Mouse (Mus musculus): Measurements from ENCODE around the gene Zkscan7. TPM values are rescaled to one million over a fixed set of nuclear protein-coding genes. Genes with fewer than 3 reads are reported as not detected.

The Zkscan7 gene
- polyA plus RNA-seq, 1 experiment from 2014 or later, result 1.4 TPM

DNA sequence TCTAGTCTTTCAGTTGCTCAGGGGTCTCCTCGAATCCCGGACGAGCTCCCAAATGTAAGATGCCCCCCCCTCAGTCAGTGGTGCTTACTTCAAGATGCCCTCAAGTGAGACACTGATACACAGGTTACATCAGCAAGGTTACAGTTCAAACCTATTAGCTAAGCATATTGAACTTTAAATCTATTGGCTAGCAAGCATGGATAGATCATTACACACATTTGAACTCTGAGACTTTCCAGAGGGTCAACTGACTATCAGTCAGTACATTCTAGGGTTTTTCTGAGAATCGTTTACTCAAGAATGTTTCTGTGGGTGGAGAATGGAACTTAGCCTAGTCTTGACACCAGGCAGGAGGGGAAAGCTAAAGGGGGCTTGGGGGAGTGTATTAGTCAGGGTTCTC lies 12.9 kb upstream of the Zkscan7 start:
- no peaks in the 10 kb centered on the region for H3K9me3 ChIP-seq (replicated peaks; ENCODE audit: control insufficient read depth, low read length)
- DNase-seq (ENCODE audit: low spot score) (no peak), ATAC-seq (no peak)
- no peak overlapping the region for H3K27ac ChIP-seq (ENCODE audit: low read depth, low read length)
- H3K4me2 ChIP-seq (ENCODE audit: low read length), result no peak overlapping the region
- 88% methylated on average over 4 of the region's 4 CpGs for WGBS
- no peaks in the 10 kb centered on the region for H3K27me3 ChIP-seq (replicated peaks; ENCODE audit: control insufficient read depth, insufficient read depth, low read length)
- H3K4me1 ChIP-seq (ENCODE audit: control insufficient read depth, insufficient read depth, low read length), result no peaks in the 10 kb centered on the region
- no peak overlapping the region for H3K4me3 ChIP-seq (ENCODE audit: low read depth, low read length)
- no peak overlapping the region for H3K9ac ChIP-seq (ENCODE audit: low read length)
- no peaks in the 10 kb centered on the region for H3K36me3 ChIP-seq (ENCODE audit: control insufficient read depth, insufficient read depth, low read length)

DNA sequence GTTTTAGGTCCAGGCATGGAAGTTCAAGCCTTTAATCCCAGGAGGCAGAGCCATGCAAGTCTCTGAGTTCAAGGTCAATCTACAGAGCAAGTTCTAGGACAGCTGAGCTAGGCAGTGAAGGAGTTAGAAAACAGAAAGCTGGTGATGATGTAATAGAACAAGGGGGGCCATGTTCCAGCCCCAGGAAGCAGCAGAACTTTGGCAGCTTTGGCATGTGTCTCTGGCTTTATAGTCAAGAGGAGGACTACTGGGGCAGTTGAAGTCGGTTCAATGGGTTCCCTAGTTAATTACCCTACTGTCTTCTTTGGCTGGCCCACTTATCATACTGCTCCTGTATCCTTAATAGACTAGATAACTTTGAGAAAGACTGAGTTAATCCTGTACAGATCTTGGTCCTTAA lies 10.8 kb upstream of the Zkscan7 start:
- Histone ChIP-seq H3K36me3 (ENCODE audit: control insufficient read depth, insufficient read depth, low read length) (no peaks in the 10 kb centered on the region), H3K9me3 (replicated peaks; ENCODE audit: control insufficient read depth, low read length) (no peaks in the 10 kb centered on the region), H3K4me2 (ENCODE audit: low read length) (no peak overlapping the region), H3K27me3 (replicated peaks; ENCODE audit: control insufficient read depth, insufficient read depth, low read length) (no peaks in the 10 kb centered on the region), H3K9ac (ENCODE audit: low read length) (no peak overlapping the region), H3K4me3 (ENCODE audit: low read depth, low read length) (no peak overlapping the region), H3K4me1 (ENCODE audit: control insufficient read depth, insufficient read depth, low read length) (no peaks in the 10 kb centered on the region), H3K27ac (ENCODE audit: low read depth, low read length) (no peak overlapping the region)
- WGBS, result 76% methylated on average over 1 of the region's 1 CpGs
- no peak for ATAC-seq
- DNase-seq (ENCODE audit: low spot score), result no peak

- no peaks in the 10 kb centered on the region for H3K36me3 ChIP-seq (ENCODE audit: control insufficient read depth, insufficient read depth, low read length)
- no peak overlapping the region for H3K4me3 ChIP-seq (ENCODE audit: low read depth, low read length)
- no peaks in the 10 kb centered on the region for H3K4me1 ChIP-seq (ENCODE audit: control insufficient read depth, insufficient read depth, low read length)
- H3K27me3 ChIP-seq (replicated peaks; ENCODE audit: control insufficient read depth, insufficient read depth, low read length), result no peaks in the 10 kb centered on the region
- no peak for ATAC-seq
- no peak overlapping the region for H3K4me2 ChIP-seq (ENCODE audit: low read length)
- WGBS, result 94% methylated on average over 2 of the region's 2 CpGs
- H3K9me3 ChIP-seq (replicated peaks; ENCODE audit: control insufficient read depth, low read length), result no peaks in the 10 kb centered on the region
- no peak overlapping the region for H3K9ac ChIP-seq (ENCODE audit: low read length)
- no peak for DNase-seq (ENCODE audit: low spot score)
- no peak overlapping the region for H3K27ac ChIP-seq (ENCODE audit: low read depth, low read length)
Observed at GRCm38 (mm10) chr9:122875145-122875544, 10.3 kb upstream of the Zkscan7 start.

DNA sequence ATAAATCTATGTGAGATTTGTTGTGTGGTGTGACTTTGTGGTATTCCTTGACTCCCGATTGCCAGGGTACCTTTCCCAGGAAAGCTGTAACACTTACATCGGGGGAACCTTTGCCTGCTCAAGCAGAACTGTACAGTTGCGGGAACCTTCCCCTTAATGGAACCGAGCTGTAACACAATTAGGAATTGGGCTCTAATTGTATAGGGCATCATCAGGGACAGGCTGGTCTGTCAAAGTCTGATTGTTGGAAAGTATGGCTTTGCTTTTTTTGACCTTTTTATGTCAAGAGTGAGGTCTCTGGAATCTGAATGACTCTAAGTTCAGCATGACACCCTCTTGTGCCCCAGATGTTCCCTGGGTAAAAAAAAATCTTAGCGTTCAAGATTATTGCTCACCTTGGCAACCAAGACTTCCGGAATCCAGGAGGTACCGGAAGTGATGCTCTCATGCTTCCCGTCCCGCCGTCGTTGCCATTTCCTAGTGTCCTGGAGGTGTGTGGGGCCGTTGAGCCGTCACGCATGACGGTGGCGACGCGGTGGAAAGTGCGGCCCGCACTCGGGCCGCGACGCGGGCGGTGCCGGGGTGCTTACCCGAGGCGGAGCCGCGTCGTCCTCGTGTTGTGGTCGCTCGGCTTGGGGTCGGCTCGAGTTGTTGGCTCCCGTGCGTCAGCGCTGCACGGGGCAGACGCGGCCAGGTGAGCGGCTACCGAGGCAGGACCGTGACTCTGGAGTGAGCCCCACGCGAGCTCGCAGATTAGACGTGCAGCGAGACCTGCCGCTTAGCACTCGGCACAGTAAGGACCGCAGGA lies 1.1 kb downstream of the Zkscan7 start:
- ATAC-seq (peak; percentile 96), DNase-seq (ENCODE audit: low spot score) (peak; percentile 89)
- peak overlapping the region; percentile 84 for H3K9ac ChIP-seq (ENCODE audit: low read length)
- 7% methylated on average over 54 of the region's 54 CpGs for WGBS
- H3K4me3 ChIP-seq (ENCODE audit: low read depth, low read length), result peak overlapping the region; percentile 70
- H3K4me2 ChIP-seq (ENCODE audit: low read length), result peak overlapping the region; percentile 89
- no peak overlapping the region for H3K27ac ChIP-seq (ENCODE audit: low read depth, low read length)
- H3K36me3 ChIP-seq (ENCODE audit: control insufficient read depth, insufficient read depth, low read length), result peaks cover 5% of the 10 kb centered on the region; the same call in 1 of the 2 replicates
- H3K27me3 ChIP-seq (replicated peaks; ENCODE audit: control insufficient read depth, insufficient read depth, low read length), result no peaks in the 10 kb centered on the region
- H3K4me1 ChIP-seq (ENCODE audit: control insufficient read depth, insufficient read depth, low read length), result no peaks in the 10 kb centered on the region
- no peaks in the 10 kb centered on the region for H3K9me3 ChIP-seq (replicated peaks; ENCODE audit: control insufficient read depth, low read length)

- Histone ChIP-seq H3K4me2 (ENCODE audit: low read length) (no peak overlapping the region), H3K36me3 (ENCODE audit: control insufficient read depth, insufficient read depth, low read length) (peaks cover under 1% of the 10 kb centered on the region; the same call in 1 of the 2 replicates), H3K27me3 (replicated peaks; ENCODE audit: control insufficient read depth, insufficient read depth, low read length) (no peaks in the 10 kb centered on the region), H3K4me3 (ENCODE audit: low read depth, low read length) (no peak overlapping the region), H3K9me3 (replicated peaks; ENCODE audit: control insufficient read depth, low read length) (no peaks in the 10 kb centered on the region; the same call in 1 of the 2 replicates), H3K9ac (ENCODE audit: low read length) (no peak overlapping the region), H3K4me1 (ENCODE audit: control insufficient read depth, insufficient read depth, low read length) (no peaks in the 10 kb centered on the region), H3K27ac (ENCODE audit: low read depth, low read length) (no peak overlapping the region)
- ATAC-seq (no peak), DNase-seq (ENCODE audit: low spot score) (no peak)
- 93% methylated on average over 2 of the region's 2 CpGs for WGBS
Observed at GRCm38 (mm10) chr9:122901047-122901446, 15.6 kb downstream of the Zkscan7 start.

DNA sequence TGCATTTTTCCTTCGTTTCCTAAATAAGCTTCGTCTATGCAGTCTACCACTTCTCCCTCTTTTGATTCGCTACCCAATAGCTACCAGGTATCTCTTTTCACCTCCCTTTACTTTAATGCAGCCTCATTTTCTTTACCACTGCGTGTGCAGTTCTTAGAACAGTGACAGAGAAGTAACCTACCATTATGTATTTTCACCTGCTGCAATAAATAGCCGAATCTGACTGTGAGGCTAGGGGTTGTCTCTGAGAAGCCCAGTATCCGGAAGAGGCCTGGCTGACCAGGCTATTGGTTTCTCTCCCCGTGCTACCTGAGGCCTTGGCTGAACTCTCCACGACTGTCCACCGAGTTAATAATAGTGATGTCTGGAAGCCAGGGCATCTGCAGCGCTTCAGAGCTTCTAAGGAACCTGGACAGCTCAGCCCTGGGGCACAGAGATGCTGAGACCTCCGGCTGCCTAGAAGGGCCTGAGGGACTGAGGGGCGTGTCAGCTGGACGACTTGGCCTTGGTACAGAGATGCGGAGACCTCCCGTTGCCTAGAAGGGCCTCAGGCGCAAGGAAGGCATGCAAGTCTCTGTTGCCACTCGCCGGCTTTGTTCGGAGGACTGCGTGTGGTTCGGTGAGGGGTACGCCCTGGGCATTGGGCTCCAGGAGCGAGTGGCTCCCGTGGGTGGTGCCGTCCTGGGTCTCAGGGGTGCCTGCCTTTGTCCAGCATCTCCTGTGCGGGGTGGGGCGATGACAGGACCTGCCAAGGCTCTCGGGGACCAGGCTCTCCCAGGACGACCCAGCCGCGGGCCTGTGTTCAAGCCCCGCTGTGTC lies 17.4 kb downstream of the Zkscan7 start:
- Histone ChIP-seq H3K9ac (ENCODE audit: low read length) (peak overlapping the region; percentile 78), H3K27ac (ENCODE audit: low read depth, low read length) (0 out of 2 replicates have a peak overlapping the region, but pooled peaks have one; percentile 23), H3K4me3 (ENCODE audit: low read depth, low read length) (peak overlapping the region; percentile 44), H3K36me3 (ENCODE audit: control insufficient read depth, insufficient read depth, low read length) (no peaks in the 10 kb centered on the region), H3K4me1 (ENCODE audit: control insufficient read depth, insufficient read depth, low read length) (no peaks in the 10 kb centered on the region), H3K27me3 (replicated peaks; ENCODE audit: control insufficient read depth, insufficient read depth, low read length) (no peaks in the 10 kb centered on the region), H3K9me3 (replicated peaks; ENCODE audit: control insufficient read depth, low read length) (no peaks in the 10 kb centered on the region), H3K4me2 (ENCODE audit: low read length) (peak overlapping the region; percentile 58)
- WGBS, result 13% methylated on average over 32 of the region's 32 CpGs
- ATAC-seq, result peak; percentile 99
- DNase-seq (ENCODE audit: low spot score), result peak; percentile 89

DNA sequence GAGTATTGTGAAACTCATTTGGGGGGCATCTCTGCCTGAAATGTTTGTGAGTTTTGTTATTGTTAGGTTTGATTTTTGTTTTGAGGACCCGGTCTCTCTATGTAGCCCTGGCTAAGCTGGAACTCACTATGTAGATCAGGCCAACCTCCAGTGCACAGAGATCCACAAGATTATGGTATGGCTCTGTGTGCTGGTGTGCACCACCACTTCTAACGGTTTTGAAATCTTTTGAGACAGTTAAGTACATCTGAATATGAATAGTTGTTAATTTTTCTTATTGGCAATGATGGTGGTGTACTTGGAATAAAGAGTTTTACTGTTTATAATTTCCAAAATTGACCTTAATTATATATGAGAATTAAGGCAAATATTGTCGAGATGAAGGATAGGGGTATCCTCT lies 37.0 kb downstream of the Zkscan7 start:
- Histone ChIP-seq H3K4me1 (ENCODE audit: control insufficient read depth, insufficient read depth, low read length) (peaks cover 4% of the 10 kb centered on the region; the same call in 1 of the 2 replicates), H3K4me3 (ENCODE audit: low read depth, low read length) (peak overlapping the region; percentile 76), H3K27me3 (replicated peaks; ENCODE audit: control insufficient read depth, insufficient read depth, low read length) (no peaks in the 10 kb centered on the region), H3K4me2 (ENCODE audit: low read length) (peak overlapping the region; percentile 58), H3K27ac (ENCODE audit: low read depth, low read length) (no peak overlapping the region), H3K9me3 (replicated peaks; ENCODE audit: control insufficient read depth, low read length) (no peaks in the 10 kb centered on the region), H3K36me3 (ENCODE audit: control insufficient read depth, insufficient read depth, low read length) (peaks cover 27% of the 10 kb centered on the region), H3K9ac (ENCODE audit: low read length) (peak overlapping the region; percentile 98)
- WGBS, result 24% methylated on average over 3 of the region's 3 CpGs
- DNase-seq (ENCODE audit: low spot score), result no peak
- ATAC-seq, result no peak

DNA sequence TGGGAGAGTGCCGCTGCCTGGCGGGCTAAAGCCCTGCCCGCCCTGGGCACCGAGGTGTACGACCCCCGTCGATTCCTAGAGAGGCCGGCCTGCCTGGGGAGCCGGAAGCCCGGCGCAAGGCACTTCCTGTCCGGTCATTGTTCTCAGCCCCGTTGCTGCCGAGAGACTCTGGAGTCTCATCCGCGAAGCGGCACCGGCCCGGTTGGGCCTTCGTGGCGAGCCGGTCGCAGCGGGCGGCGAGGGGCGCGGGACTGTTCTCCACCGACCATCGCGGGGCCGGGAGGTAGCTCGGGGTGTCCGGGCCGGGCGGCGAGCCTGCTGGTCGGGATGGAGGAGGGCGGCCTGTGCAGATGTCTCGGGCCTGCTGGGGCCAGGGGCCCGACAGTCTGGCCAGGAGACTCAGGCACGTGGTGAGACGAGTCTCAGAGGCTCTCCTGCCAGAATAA lies 37.5 kb downstream of the Zkscan7 start, which contains the start of gene Zfp105:
Zfp105 (plus strand) TSS at position 137 of the 446 bp plus-strand sequence.
- H3K36me3 ChIP-seq (ENCODE audit: control insufficient read depth, insufficient read depth, low read length), result peaks cover 32% of the 10 kb centered on the region
- H3K9ac ChIP-seq (ENCODE audit: low read length), result peak within 1 kb of the TSS; percentile 98
- H3K4me1 ChIP-seq (ENCODE audit: control insufficient read depth, insufficient read depth, low read length), result peaks cover 4% of the 10 kb centered on the region; the same call in 1 of the 2 replicates
- no peaks in the 10 kb centered on the region for H3K27me3 ChIP-seq (replicated peaks; ENCODE audit: control insufficient read depth, insufficient read depth, low read length)
- peak; percentile 91 for DNase-seq (ENCODE audit: low spot score)
- peak within 1 kb of the TSS; percentile 76 for H3K4me3 ChIP-seq (ENCODE audit: low read depth, low read length)
- no peaks in the 10 kb centered on the region for H3K9me3 ChIP-seq (replicated peaks; ENCODE audit: control insufficient read depth, low read length)
- H3K27ac ChIP-seq (ENCODE audit: low read depth, low read length), result peak within 1 kb of the TSS; percentile 63; the same call in 1 of the 2 replicates
- peak within 1 kb of the TSS; percentile 58 for H3K4me2 ChIP-seq (ENCODE audit: low read length)
- under 1% methylated on average over 43 of the region's 43 CpGs for WGBS
- ATAC-seq, result peak; percentile 99
